Mouse (Mus musculus): Measurements from ENCODE around the gene Blm.

GRCm38 (mm10) chr7:80504920-80505319 is 30.0 kb downstream of the Blm start:
- TF ChIP-seq CTCF (IDR thresholded peaks at IDR 0.05; ENCODE audit: insufficient read depth, low read length): no peak
- no peak for TF ChIP-seq POLR2A (IDR thresholded peaks at IDR 0.05; ENCODE audit: borderline replicate concordance, extremely low read depth, low read depth, low read length)

All from lung, adult 2 months (tissue).